Mouse (Mus musculus) WW6 (cell line): ENCODE data around the gene Colgalt1.
A peak's percentile ranks its signal among the peaks of the same experiment; 100 is the strongest.

Experiments
- DNase-seq: peaks from one replicate; pipeline ENCODE4 v3.0.0-alpha.2; 2013; ENCODE audit warnings: low read depth, low spot score

The Colgalt1 gene

DNA sequence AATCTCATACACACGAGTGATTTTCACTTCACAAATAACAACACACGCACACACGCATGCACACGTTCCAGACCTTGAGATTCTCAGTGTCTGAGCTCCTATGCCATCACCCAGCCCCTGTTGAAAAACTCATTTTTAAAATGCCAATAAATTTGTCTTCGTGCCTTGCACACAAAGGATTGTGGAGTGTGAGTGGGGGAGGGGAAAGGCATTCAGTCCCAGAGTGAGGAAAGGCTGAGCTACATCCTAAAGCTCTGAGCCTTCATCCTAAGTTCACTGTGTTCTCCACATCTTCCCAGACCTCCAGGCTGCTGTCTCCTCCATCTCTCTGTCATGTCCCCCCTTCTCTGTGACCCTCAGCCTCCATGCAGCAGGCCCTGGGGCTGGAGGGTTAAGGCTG, 56.5 kb downstream of the Colgalt1 start:
- DNase-seq, result no peak

DNA sequence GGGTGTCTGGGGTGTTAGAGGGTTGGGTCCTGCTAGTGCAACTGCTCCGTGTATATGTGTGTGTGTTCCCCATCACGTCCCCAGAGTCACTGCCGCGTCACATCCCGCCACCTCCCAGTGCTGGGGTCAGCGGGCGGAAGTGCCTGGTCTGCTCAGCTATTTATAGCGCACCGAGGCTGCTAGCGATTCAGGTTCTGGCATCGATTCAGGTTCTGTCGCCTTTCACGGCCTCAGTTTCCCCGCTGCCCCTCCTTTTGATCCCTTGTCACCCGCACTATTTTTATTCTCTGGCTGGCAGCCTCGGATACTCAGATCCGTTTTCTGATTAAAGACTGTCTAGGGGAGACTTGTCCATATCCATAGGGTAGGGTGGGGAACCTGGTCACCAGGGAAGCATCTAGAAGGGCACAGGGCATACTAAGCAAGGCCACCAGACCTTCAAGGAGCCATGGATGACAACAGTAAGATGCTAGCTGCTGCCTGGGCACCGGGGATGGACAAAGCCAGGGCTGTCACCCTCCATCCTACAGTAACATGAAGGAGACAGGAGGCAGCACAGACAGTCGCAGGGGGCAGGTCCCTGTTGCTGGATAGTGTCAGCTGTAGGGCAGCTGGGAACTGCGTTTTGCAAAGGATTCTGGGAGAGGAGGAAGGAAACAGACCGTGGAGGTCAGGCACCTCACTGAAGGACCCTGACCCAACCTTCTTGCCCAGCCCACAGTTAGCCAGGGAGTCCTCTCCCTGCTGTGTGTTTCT, 57.6 kb downstream of the Colgalt1 start:
- no peak for DNase-seq

DNA sequence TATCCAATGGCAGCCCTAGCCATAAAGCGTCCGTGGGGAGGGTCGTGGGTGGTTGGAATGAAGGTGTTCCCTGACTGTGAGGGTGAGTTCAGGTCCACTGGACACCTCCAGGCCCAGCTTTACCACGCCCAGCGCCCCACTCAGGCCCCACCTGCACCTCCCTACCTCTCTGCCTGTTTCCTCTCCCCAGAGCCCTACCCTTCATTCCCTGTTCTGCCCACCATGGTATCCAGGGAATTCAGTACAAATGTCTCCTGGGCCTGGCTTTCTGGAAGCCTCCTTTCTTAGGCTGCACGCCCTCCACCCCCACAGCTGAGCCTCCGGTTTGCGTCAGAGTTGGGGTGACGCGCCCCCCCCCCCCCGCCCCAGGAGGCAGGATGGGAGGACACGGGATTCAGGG, 59.4 kb downstream of the Colgalt1 start:
- DNase-seq, result no peak

DNA sequence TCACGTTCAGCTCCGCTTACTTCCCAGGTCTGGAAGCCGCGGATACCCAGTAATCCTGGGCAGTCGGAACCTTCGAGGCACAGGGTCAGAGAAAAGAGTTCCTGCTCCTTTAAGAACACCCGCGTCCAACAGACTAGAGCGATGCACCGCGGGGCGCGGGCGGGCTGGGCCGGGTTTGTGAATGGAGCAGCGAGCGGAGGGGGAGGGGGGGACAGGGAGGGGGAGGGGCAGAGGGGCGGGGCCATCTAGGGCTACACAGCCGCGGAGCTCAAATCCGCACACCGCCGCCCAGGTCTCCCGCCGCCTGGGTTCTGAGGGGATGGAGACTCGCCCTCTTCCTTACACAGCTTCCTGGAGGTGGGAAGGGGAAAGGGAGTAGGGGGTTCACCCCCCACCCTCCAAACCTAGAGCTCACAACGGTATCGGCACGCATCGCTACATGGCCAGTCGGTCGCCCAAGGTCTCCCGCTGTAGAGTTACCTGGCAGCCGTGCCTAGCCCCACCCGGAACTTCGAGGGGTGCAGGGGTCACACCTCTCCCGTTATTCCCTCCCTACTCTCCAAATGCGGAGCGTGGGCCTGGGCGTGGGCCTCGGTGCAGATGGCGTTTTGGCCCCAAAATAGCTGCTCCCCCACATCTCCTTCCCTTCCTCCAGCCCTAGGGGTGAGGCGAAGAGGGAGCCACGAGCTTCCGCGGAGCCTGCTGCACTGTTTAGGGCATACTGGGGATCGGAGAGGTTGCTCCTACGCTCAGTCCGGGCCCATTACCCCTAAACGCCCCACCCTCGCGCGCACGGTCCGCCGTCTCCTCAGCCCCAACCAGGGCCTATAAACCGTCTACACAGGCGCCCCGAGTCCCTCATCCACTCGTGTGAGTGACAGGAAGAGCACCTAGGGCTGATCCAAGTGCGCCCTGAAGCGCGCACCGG, 60.1 kb downstream of the Colgalt1 start:
- DNase-seq, result peak; percentile 87

DNA sequence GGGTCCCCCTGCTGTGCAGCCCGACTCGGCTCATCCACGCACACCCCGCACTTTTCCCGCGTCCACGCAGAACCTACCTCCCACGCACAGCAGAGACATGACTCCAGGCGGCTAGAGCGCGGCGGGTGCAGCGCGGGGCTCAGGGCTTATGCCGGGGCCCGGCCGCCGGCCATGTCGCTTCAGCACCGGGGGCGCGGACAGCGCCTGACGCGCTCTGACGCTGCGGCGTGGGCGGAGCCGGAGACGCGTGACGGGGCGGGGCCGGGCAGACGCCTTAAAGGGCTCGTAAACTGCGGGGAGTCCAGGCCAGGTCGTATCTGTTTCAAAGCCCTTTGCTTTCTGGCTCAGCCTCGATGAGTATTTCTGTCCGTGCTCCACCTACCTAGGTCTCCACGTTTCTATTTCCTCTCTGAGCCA, 60.8 kb downstream of the Colgalt1 start, which contains the start of gene Unc13a:
TSS of gene Unc13a (minus strand) at position 209 of the 417 bp plus-strand sequence.
- DNase-seq, result peak; percentile 76

DNA sequence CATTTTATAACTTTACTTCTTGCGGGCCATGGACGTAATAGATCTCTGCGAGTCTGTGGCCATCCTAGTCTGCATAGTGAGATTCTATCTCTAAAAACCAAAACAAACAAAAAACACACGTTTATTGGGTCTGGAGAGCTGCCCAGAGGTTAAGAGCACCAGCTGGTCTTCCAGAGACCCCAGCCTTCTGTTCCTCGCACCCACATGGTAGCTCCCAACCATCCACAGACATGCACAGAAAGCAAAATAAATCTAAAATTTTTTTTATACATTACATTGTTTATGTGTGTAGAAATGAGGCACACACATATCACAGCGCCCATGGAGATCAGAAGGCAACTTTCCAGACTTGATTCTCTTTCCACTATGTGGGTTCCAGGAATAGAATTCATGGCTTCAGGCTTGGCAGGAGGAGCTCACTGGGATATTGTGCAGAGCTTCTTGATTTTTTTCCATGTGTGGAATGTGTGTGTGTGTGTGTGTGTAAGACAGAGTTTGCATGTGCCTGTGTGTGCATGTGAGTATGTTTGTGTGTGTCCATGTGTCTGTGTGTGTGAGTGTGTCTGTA, 61.5 kb downstream of the Colgalt1 start:
- DNase-seq, result no peak

DNA sequence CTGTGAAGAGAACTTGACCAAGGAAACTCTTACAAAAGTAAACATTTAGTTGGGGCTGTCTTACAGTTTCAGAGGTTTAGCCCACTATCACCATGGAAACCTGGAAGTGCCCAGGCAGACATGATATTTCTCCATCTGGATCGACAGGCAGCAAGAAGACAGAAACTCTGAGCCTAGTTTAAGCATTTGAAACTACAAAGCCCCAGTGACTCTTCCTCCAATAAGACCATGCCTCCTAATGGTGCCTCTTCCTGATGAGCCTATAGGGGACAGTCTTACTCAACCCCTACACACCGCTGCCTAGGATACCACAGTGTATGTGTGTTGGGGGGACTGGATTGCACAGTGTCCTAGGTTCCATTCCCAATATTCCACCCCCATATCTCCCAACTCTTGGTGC, 63.3 kb downstream of the Colgalt1 start:
- DNase-seq, result no peak
